Mouse (Mus musculus) lung, embryonic 14.5 days (tissue): Measurements from ENCODE around the gene Plscr2. TPM values are rescaled to one million over a fixed set of nuclear protein-coding genes. Genes with fewer than 3 reads are reported as not detected.
A peak's percentile ranks its signal among the peaks of the same experiment; 100 is the strongest.

Experiments used
- ATAC-seq: fragments of 200-750 bp; cut with Nextera tagmentation; 2 replicates; pipeline ENCODE4 v1.8.0; 2017; ENCODE audit warnings: mild to moderate bottlenecking, moderate TSS enrichment, moderate library complexity; ENCODE audit not compliant: insufficient read depth
- DNase-seq: peaks from one replicate; pipeline ENCODE4 v3.0.0-alpha.2; 2015
- H3K27ac ChIP-seq: fragments of 300-500 bp; sonication (generic); 2 replicates; pipeline ENCODE4 v1.5.1; 2014; ENCODE audit warnings: low read depth, mild to moderate bottlenecking, moderate library complexity
- H3K27me3 ChIP-seq: fragments of 300-500 bp; sonication (generic); 2 replicates; pipeline ENCODE4 v1.6.1; 2014; ENCODE audit warnings: low read length, control low read depth; ENCODE audit not compliant: insufficient read depth
- H3K36me3 ChIP-seq: fragments of 300-500 bp; sonication (generic); 2 replicates; pipeline ENCODE4 v1.6.1; 2014; ENCODE audit warnings: control low read depth; ENCODE audit not compliant: insufficient read depth
- H3K4me1 ChIP-seq: fragments of 300-500 bp; sonication (generic); 2 replicates; pipeline ENCODE4 v1.6.1; 2014; ENCODE audit warnings: antibody characterized with exemption, control low read depth; ENCODE audit not compliant: insufficient read depth
- H3K4me2 ChIP-seq: fragments of 300-500 bp; sonication (generic); 2 replicates; pipeline ENCODE4 v1.6.1; 2014; ENCODE audit warnings: mild to moderate bottlenecking
- H3K4me3 ChIP-seq: fragments of 300-500 bp; sonication (generic); 2 replicates; pipeline ENCODE4 v1.5.1; 2014; ENCODE audit warnings: low read depth, low read length
- H3K9ac ChIP-seq: fragments of 300-500 bp; sonication (generic); 2 replicates; pipeline ENCODE4 v1.6.1; 2014
- H3K9me3 ChIP-seq: fragments of 300-500 bp; sonication (generic); 2 replicates; pipeline ENCODE4 v1.6.1; 2016; ENCODE audit warnings: low read depth, low read length, control low read depth
- CTCF ChIP-seq: IDR thresholded peaks from 2 replicates; pipeline ENCODE4 v1.5.1; 2016; ENCODE audit warnings: antibody characterized with exemption, low read depth
- WGBS: fragments of 180-500 bp; shearing (Covaris S2); extraction: QIAGEN DNeasy Blood & Tissue Kit; methylation state at CpG from one replicate; pipeline ENCODE4 v1.1.7; 2014; 5-methylcytosine and 5-hydroxymethylcytosine counted together
- polyA plus RNA-seq: library from polyadenylated mRNA; unstranded; fragments of >200 nt; fragmentation: Nextera tagmentation; extraction: Ambion mirVana; gene quantifications from 2 replicates; pipeline ENCODE4 v1.2.1, GENCODE M21; 2014

Plscr2 gene
- polyA plus RNA-seq, 1 experiment from 2014 or later: 2.0 TPM

- H3K9me3 ChIP-seq: no peaks in the 10 kb centered on the region
- DNase-seq: no peak
- no peak for TF ChIP-seq CTCF
- no peaks in the 10 kb centered on the region for H3K4me1 ChIP-seq
- no peak overlapping the region for H3K4me2 ChIP-seq
- no peak overlapping the region for H3K9ac ChIP-seq
- no peaks in the 10 kb centered on the region for H3K27me3 ChIP-seq
- no peak for ATAC-seq
- no peak overlapping the region for H3K27ac ChIP-seq
- H3K36me3 ChIP-seq: peaks cover 28% of the 10 kb centered on the region; the same call in 1 of the 2 replicates
- 80% methylated on average over 4 of the region's 4 CpGs for WGBS
- no peak overlapping the region for H3K4me3 ChIP-seq
Measured at GRCm38 (mm10) chr9:92265719-92266118, 9.7 kb upstream of the Plscr2 start.

GRCm38 (mm10) chr9:92266558-92267171 lies 8.7 kb upstream of the Plscr2 start:
- TF ChIP-seq CTCF: no peak
- no peak overlapping the region for H3K9ac ChIP-seq
- no peaks in the 10 kb centered on the region for H3K9me3 ChIP-seq
- H3K36me3 ChIP-seq: peaks cover 30% of the 10 kb centered on the region; the same call in 1 of the 2 replicates
- no peak for DNase-seq
- no peaks in the 10 kb centered on the region for H3K27me3 ChIP-seq
- H3K27ac ChIP-seq: no peak overlapping the region
- H3K4me2 ChIP-seq: no peak overlapping the region
- no peaks in the 10 kb centered on the region for H3K4me1 ChIP-seq
- WGBS: 52% methylated on average over 8 of the region's 8 CpGs
- H3K4me3 ChIP-seq: no peak overlapping the region
- no peak for ATAC-seq

- Histone ChIP-seq H3K36me3 (peaks cover 30% of the 10 kb centered on the region; the same call in 1 of the 2 replicates), H3K4me3 (no peak overlapping the region), H3K4me2 (no peak overlapping the region), H3K27me3 (no peaks in the 10 kb centered on the region), H3K4me1 (no peaks in the 10 kb centered on the region), H3K9me3 (no peaks in the 10 kb centered on the region), H3K27ac (no peak overlapping the region), H3K9ac (no peak overlapping the region)
- TF ChIP-seq CTCF: no peak
- no peak for ATAC-seq
- no peak for DNase-seq
- WGBS: 91% methylated on average over 1 of the region's 1 CpGs
Measured at GRCm38 (mm10) chr9:92267732-92268131, 7.7 kb upstream of the Plscr2 start.

- Histone ChIP-seq H3K4me1 (peaks cover 5% of the 10 kb centered on the region; the same call in 1 of the 2 replicates), H3K4me3 (no peak overlapping the region), H3K27me3 (no peaks in the 10 kb centered on the region), H3K4me2 (no peak overlapping the region), H3K9ac (no peak overlapping the region), H3K36me3 (peaks cover 28% of the 10 kb centered on the region; the same call in 1 of the 2 replicates), H3K27ac (no peak overlapping the region), H3K9me3 (no peaks in the 10 kb centered on the region)
- no peak for DNase-seq
- ATAC-seq: no peak
- WGBS: 81% methylated on average over 5 of the region's 5 CpGs
- TF ChIP-seq CTCF: no peak
Measured at GRCm38 (mm10) chr9:92269829-92270404, 5.5 kb upstream of the Plscr2 start.

GRCm38 (mm10) chr9:92270927-92271326 lies 4.5 kb upstream of the Plscr2 start:
- WGBS: 36% methylated on average over 4 of the region's 4 CpGs
- Histone ChIP-seq H3K9ac (no peak overlapping the region), H3K36me3 (peaks cover 26% of the 10 kb centered on the region; the same call in 1 of the 2 replicates), H3K4me3 (no peak overlapping the region), H3K4me1 (peaks cover 8% of the 10 kb centered on the region; the same call in 1 of the 2 replicates), H3K4me2 (no peak overlapping the region), H3K27ac (no peak overlapping the region), H3K27me3 (no peaks in the 10 kb centered on the region), H3K9me3 (no peaks in the 10 kb centered on the region)
- no peak for TF ChIP-seq CTCF
- DNase-seq (peak; percentile 84), ATAC-seq (no peak)

- DNase-seq: no peak
- no peak overlapping the region for H3K27ac ChIP-seq
- no peaks in the 10 kb centered on the region for H3K27me3 ChIP-seq
- H3K9ac ChIP-seq: no peak overlapping the region
- no peak for ATAC-seq
- no peaks in the 10 kb centered on the region for H3K9me3 ChIP-seq
- no peak overlapping the region for H3K4me2 ChIP-seq
- peaks cover 19% of the 10 kb centered on the region; the same call in 1 of the 2 replicates for H3K36me3 ChIP-seq
- peaks cover 10% of the 10 kb centered on the region; the same call in 1 of the 2 replicates for H3K4me1 ChIP-seq
- no peak for TF ChIP-seq CTCF
- no peak overlapping the region for H3K4me3 ChIP-seq
- WGBS: 84% methylated on average over 4 of the region's 4 CpGs
Measured at GRCm38 (mm10) chr9:92272650-92273049, 2.8 kb upstream of the Plscr2 start.

GRCm38 (mm10) chr9:92273271-92273670 lies 2.1 kb upstream of the Plscr2 start:
- peaks cover 10% of the 10 kb centered on the region; the same call in 1 of the 2 replicates for H3K4me1 ChIP-seq

More at GRCm38 (mm10) chr9:92273271-92273670, 2.1 kb upstream of the Plscr2 start:
- Histone ChIP-seq H3K9ac (no peak overlapping the region), H3K4me3 (no peak overlapping the region), H3K4me2 (no peak overlapping the region), H3K27ac (no peak overlapping the region), H3K27me3 (no peaks in the 10 kb centered on the region), H3K36me3 (peaks cover 14% of the 10 kb centered on the region; the same call in 1 of the 2 replicates), H3K9me3 (no peaks in the 10 kb centered on the region)
- WGBS: 88% methylated on average over 2 of the region's 2 CpGs
- ATAC-seq (no peak), DNase-seq (no peak)
- TF ChIP-seq CTCF: no peak
